Comparison of ENCODE assay signal across 22 mouse cellular contexts in genomic region chr2:6412645-6413044, GRCm38 (mm10).
DNase-seq lines count a peak whose midpoint lies in the region; ATAC-seq and TF ChIP-seq lines count a peak whose summit lies in the region.
"Had no signal": no experiment of that assay in that cellular context is flagged by ENCODE, and none has a peak within 500 bp of the region (broad histone marks: within the 10 kb centered on the region; RNA-seq: fewer than 3 reads in every experiment).

No protein-coding gene starts in this region.

- no peaks in the 10 kb centered on the region; the same call in 1 of the 2 replicates for H3K79me2 ChIP-seq in liver, adult 2 months (ENCODE audit: control insufficient read depth, insufficient read depth, low read length)

- TF ChIP-seq CTCF in intestine, postnatal 0 days (IDR thresholded peaks at IDR 0.05; ENCODE audit: low read depth): no peak
- no peak for TF ChIP-seq CTCF in liver, adult 2 months (IDR thresholded peaks at IDR 0.05; ENCODE audit: low read depth, low read length)
- no peak for TF ChIP-seq CTCF in liver, postnatal 0 days (IDR thresholded peaks at IDR 0.05; ENCODE audit: low read depth)
- no peak for TF ChIP-seq CTCF in small intestine, adult 2 months (IDR thresholded peaks at IDR 0.05; ENCODE audit: extremely low read depth, insufficient read length, insufficient replicate concordance, low read depth, low read length)

- peaks cover 38% of the 10 kb centered on the region for H3K36me3 ChIP-seq in intestine, postnatal 0 days (ENCODE audit: control insufficient read depth, insufficient read depth)
- no peaks in the 10 kb centered on the region; the same call in 1 of the 2 replicates for H3K36me3 ChIP-seq in intestine, embryonic 15.5 days
- H3K36me3 ChIP-seq in liver, adult 2 months (ENCODE audit: control insufficient read depth, insufficient read depth, low read length): peaks cover 29% of the 10 kb centered on the region
- H3K36me3 ChIP-seq in liver, postnatal 0 days (replicated peaks; ENCODE audit: insufficient read depth, low read length): peaks cover 23% of the 10 kb centered on the region
- peaks cover 17% of the 10 kb centered on the region for H3K36me3 ChIP-seq in small intestine, adult 2 months (ENCODE audit: control insufficient read depth, insufficient read depth, low read length)

- H3K9me3 ChIP-seq in intestine, postnatal 0 days (ENCODE audit: control insufficient read depth): no peaks in the 10 kb centered on the region
- no peaks in the 10 kb centered on the region for H3K9me3 ChIP-seq in intestine, embryonic 15.5 days
- H3K9me3 ChIP-seq in liver, postnatal 0 days (ENCODE audit: low read length): no peaks in the 10 kb centered on the region
- H3K9me3 ChIP-seq: embryonic facial prominence, embryonic 12.5 days; embryonic facial prominence, embryonic 15.5 days; forebrain, embryonic 12.5 days; forebrain, embryonic 15.5 days; hindbrain, embryonic 12.5 days; hindbrain, embryonic 15.5 days had no signal

- 46% methylated on average over 1 of the region's 1 CpGs for WGBS in intestine, postnatal 0 days
- WGBS in intestine, embryonic 15.5 days: 75% methylated on average over 1 of the region's 1 CpGs
- WGBS in liver, adult 2 months: 42% methylated on average over 1 of the region's 1 CpGs
- WGBS in liver, postnatal 0 days (ENCODE audit: insufficient replicate concordance): 83% methylated on average over 1 of the region's 1 CpGs
- WGBS in small intestine, adult 2 months: 39% methylated on average over 1 of the region's 1 CpGs

- no peak overlapping the region for H3K9ac ChIP-seq in intestine, postnatal 0 days (ENCODE audit: low read depth, low read length)
- no peak overlapping the region for H3K9ac ChIP-seq in intestine, embryonic 15.5 days
- H3K9ac ChIP-seq in liver, adult 2 months (ENCODE audit: low read depth, low read length): no peak overlapping the region
- no peak overlapping the region for H3K9ac ChIP-seq in liver, postnatal 0 days (replicated peaks)
- H3K9ac ChIP-seq: embryonic facial prominence, embryonic 12.5 days; embryonic facial prominence, embryonic 15.5 days; forebrain, embryonic 12.5 days; forebrain, embryonic 15.5 days; hindbrain, embryonic 12.5 days; hindbrain, embryonic 15.5 days had no signal

- H3K4me2 ChIP-seq in intestine, postnatal 0 days (replicated peaks; ENCODE audit: low read depth): no peak overlapping the region
- H3K4me2 ChIP-seq in intestine, embryonic 15.5 days (replicated peaks): no peak overlapping the region
- H3K4me2 ChIP-seq in liver, postnatal 0 days (ENCODE audit: low read depth, low read length): no peak overlapping the region
- H3K4me2 ChIP-seq: embryonic facial prominence, embryonic 12.5 days; embryonic facial prominence, embryonic 15.5 days; forebrain, embryonic 12.5 days; forebrain, embryonic 15.5 days; heart, embryonic 11.5 days; hindbrain, embryonic 12.5 days; hindbrain, embryonic 15.5 days had no signal

- no peaks in the 10 kb centered on the region for H3K27me3 ChIP-seq in intestine, postnatal 0 days (replicated peaks; ENCODE audit: control insufficient read depth, insufficient read depth, low read length)
- no peaks in the 10 kb centered on the region for H3K27me3 ChIP-seq in intestine, embryonic 15.5 days (replicated peaks)
- H3K27me3 ChIP-seq in liver, adult 2 months (ENCODE audit: control insufficient read depth, insufficient read depth, low read length): no peaks in the 10 kb centered on the region
- no peaks in the 10 kb centered on the region for H3K27me3 ChIP-seq in liver, postnatal 0 days (ENCODE audit: insufficient read depth, low read length)
- no peaks in the 10 kb centered on the region for H3K27me3 ChIP-seq in small intestine, adult 2 months (ENCODE audit: control insufficient read depth, insufficient read depth, low read length)
- H3K27me3 ChIP-seq: embryonic facial prominence, embryonic 12.5 days; embryonic facial prominence, embryonic 15.5 days; forebrain, embryonic 12.5 days; forebrain, embryonic 15.5 days; hindbrain, embryonic 12.5 days; hindbrain, embryonic 15.5 days had no signal

- no peak for TF ChIP-seq POLR2A in liver, adult 2 months (IDR thresholded peaks at IDR 0.05; ENCODE audit: extremely low read depth, insufficient read depth, low read length)
- no peak for TF ChIP-seq POLR2A in small intestine, adult 2 months (IDR thresholded peaks at IDR 0.05; ENCODE audit: low read depth, low read length)

- no peak overlapping the region for H3K4me3 ChIP-seq in intestine, postnatal 0 days (ENCODE audit: low read depth, low read length)
- no peak overlapping the region for H3K4me3 ChIP-seq in intestine, embryonic 15.5 days (replicated peaks)
- H3K4me3 ChIP-seq in liver, adult 2 months (ENCODE audit: insufficient read depth, low read depth, low read length): no peak overlapping the region
- no peak overlapping the region for H3K4me3 ChIP-seq in liver, postnatal 0 days (ENCODE audit: low read depth, low read length)
- no peak overlapping the region for H3K4me3 ChIP-seq in small intestine, adult 2 months (ENCODE audit: low read depth, low read length)
- H3K4me3 ChIP-seq: embryonic facial prominence, embryonic 12.5 days; embryonic facial prominence, embryonic 15.5 days; erythroblast, embryonic 14.5 days; forebrain, embryonic 12.5 days; forebrain, embryonic 15.5 days; hindbrain, embryonic 12.5 days; hindbrain, embryonic 15.5 days had no signal

- peak; percentile 51 for DNase-seq in liver, adult 2 months (ENCODE audit: extremely low read depth, low read depth, low spot score)
- no peak for DNase-seq in liver, postnatal 0 days
- DNase-seq: adrenal gland, adult 2 months; adrenal gland, postnatal 14 days; cerebellum, adult 11 months; cerebellum, adult 2 months; cerebellum, adult 9-11 months; cerebellum, postnatal 25 days; gastrocnemius, postnatal 25 days had no signal

- peak; percentile 52 for ATAC-seq in intestine, postnatal 0 days
- ATAC-seq in intestine, embryonic 15.5 days: no peak
- no peak for ATAC-seq in liver, postnatal 0 days
- ATAC-seq in erythroblast, adult 5-6 weeks (replicated peaks; ENCODE audit: low FRiP score, poor library complexity, severe bottlenecking): peak; percentile 44; the same call in 1 of the 2 replicates
- ATAC-seq: CD4-positive, CD25-positive, alpha-beta regulatory T cell, adult 4 months; forebrain, embryonic 15.5 days had no signal

- no peak overlapping the region for H3K27ac ChIP-seq in intestine, postnatal 0 days (ENCODE audit: low read depth, low read length)
- H3K27ac ChIP-seq in intestine, embryonic 15.5 days: no peak overlapping the region
- H3K27ac ChIP-seq in liver, adult 2 months (replicated peaks; ENCODE audit: insufficient read depth, low read depth, low read length): no peak overlapping the region
- H3K27ac ChIP-seq in liver, postnatal 0 days (ENCODE audit: low read depth): no peak overlapping the region
- H3K27ac ChIP-seq in small intestine, adult 2 months (ENCODE audit: insufficient read depth, low read depth, low read length): peak overlapping the region; percentile 2
- H3K27ac ChIP-seq: embryonic facial prominence, embryonic 12.5 days; embryonic facial prominence, embryonic 15.5 days; forebrain, embryonic 12.5 days; forebrain, embryonic 15.5 days; hindbrain, embryonic 12.5 days; hindbrain, embryonic 15.5 days had no signal

- no peak for TF ChIP-seq EP300 in liver, postnatal 0 days (IDR thresholded peaks at IDR 0.05; ENCODE audit: low read depth)

- no peaks in the 10 kb centered on the region for H3K4me1 ChIP-seq in intestine, postnatal 0 days (replicated peaks; ENCODE audit: control insufficient read depth, insufficient read depth, low read length)
- 0 out of 2 replicates have a peak, but pooled peaks cover 3% of the 10 kb centered on the region for H3K4me1 ChIP-seq in intestine, embryonic 15.5 days (replicated peaks)
- no peaks in the 10 kb centered on the region for H3K4me1 ChIP-seq in liver, adult 2 months (ENCODE audit: control insufficient read depth, insufficient read depth, low read length)
- H3K4me1 ChIP-seq in liver, postnatal 0 days (ENCODE audit: insufficient read depth): no peaks in the 10 kb centered on the region
- peaks cover 8% of the 10 kb centered on the region; the same call in 1 of the 2 replicates for H3K4me1 ChIP-seq in small intestine, adult 2 months (ENCODE audit: control insufficient read depth, insufficient read depth, insufficient read length, low read length)
- H3K4me1 ChIP-seq: embryonic facial prominence, embryonic 12.5 days; embryonic facial prominence, embryonic 15.5 days; forebrain, embryonic 15.5 days; hindbrain, embryonic 15.5 days had no signal

Comparison
In these comparisons a context has a peak if more than half of its experiments do, and no peak if none do; other contexts are left out.
1. ATAC-seq: peak in intestine, postnatal 0 days (single experiment) and erythroblast, adult 5-6 weeks (single experiment); none in intestine, embryonic 15.5 days (single experiment) and liver, postnatal 0 days (single experiment).